Mouse (Mus musculus): Measurements from ENCODE around the gene Scn7a.

- TF ChIP-seq GATA1 (IDR thresholded peaks at IDR 0.05; ENCODE audit: low read length) (no peak), TAL1 (IDR thresholded peaks at IDR 0.05; ENCODE audit: low read length) (no peak)
Observed at GRCm38 (mm10) chr2:66644384-66644783, 140.3 kb downstream of the Scn7a start.
